Mouse (Mus musculus) hindbrain, embryonic 10.5 days (tissue): ENCODE results near the gene Rapgef2. TPM values are rescaled to one million over a fixed set of nuclear protein-coding genes. Genes with fewer than 3 reads are reported as not detected.

Source experiments
- DNase-seq: peaks from one replicate; pipeline ENCODE4 v3.0.0-alpha.2; 2017; ENCODE audit warnings: low spot score
- H3K27ac ChIP-seq: fragments of 300-500 bp; sonication (generic); 2 replicates; pipeline ENCODE4 v1.5.1; 2016; ENCODE audit warnings: mild to moderate bottlenecking, moderate library complexity
- H3K27me3 ChIP-seq: fragments of 300-500 bp; sonication (generic); 2 replicates; pipeline ENCODE4 v1.6.1; 2016; ENCODE audit warnings: mild to moderate bottlenecking; ENCODE audit not compliant: poor library complexity, insufficient read depth, severe bottlenecking
- H3K36me3 ChIP-seq: fragments of 300-500 bp; sonication (generic); 2 replicates; pipeline ENCODE4 v1.6.1; 2016; ENCODE audit warnings: mild to moderate bottlenecking, moderate library complexity
- H3K4me1 ChIP-seq: fragments of 300-500 bp; sonication (generic); replicated peaks from 2 replicates; pipeline ENCODE4 v1.6.1; 2016; ENCODE audit warnings: mild to moderate bottlenecking
- H3K4me3 ChIP-seq: fragments of 300-500 bp; sonication (generic); 2 replicates; pipeline ENCODE4 v1.5.1; 2016; ENCODE audit warnings: mild to moderate bottlenecking, moderate library complexity
- H3K9me3 ChIP-seq: fragments of 300-500 bp; sonication (generic); 2 replicates; pipeline ENCODE4 v1.6.1; 2016; ENCODE audit warnings: mild to moderate bottlenecking, moderate library complexity
- WGBS: fragments of 180-500 bp; shearing (Covaris S2); methylation state at CpG from one replicate; pipeline ENCODE4 v1.1.7; 2016; 5-methylcytosine and 5-hydroxymethylcytosine counted together
- polyA plus RNA-seq: library from polyadenylated mRNA; unstranded; fragments of >200 nt; fragmentation: Nextera tagmentation; extraction: Ambion mirVana; gene quantifications from 2 replicates; pipeline ENCODE4 v1.2.1, GENCODE M21; 2016

The Rapgef2 gene
- polyA plus RNA-seq, 1 experiment from 2014 or later = 5.2 TPM

DNA sequence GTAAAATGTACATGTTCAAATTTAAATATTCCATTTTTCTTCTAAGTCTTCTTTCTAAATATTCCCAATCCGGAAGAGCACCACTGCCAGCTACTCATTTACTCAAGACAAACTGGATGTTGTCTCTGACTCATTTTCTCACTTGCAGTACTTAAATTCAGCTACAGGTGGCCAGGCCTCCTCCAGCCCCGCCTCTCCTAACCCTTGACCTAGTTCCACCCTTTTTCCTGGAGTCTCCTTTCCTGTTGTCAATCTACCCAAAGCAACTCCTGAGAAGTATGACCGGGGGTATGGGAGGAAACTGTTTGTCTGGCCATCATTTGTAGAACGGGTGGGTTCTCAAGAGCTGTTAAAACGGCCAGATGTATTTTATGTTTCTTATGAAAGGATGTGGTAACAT lies 9.7 kb upstream of the Rapgef2 start:
- no peak overlapping the region for H3K27ac ChIP-seq
- no peaks in the 10 kb centered on the region for H3K27me3 ChIP-seq
- no peak overlapping the region for H3K4me3 ChIP-seq
- no peak for DNase-seq
- no peaks in the 10 kb centered on the region for H3K36me3 ChIP-seq
- H3K9me3 ChIP-seq = no peaks in the 10 kb centered on the region
- no peaks in the 10 kb centered on the region for H3K4me1 ChIP-seq
- 67% methylated on average over 5 of the region's 5 CpGs for WGBS

- Histone ChIP-seq H3K4me1 (no peaks in the 10 kb centered on the region), H3K4me3 (no peak overlapping the region), H3K9me3 (no peaks in the 10 kb centered on the region), H3K27me3 (peaks cover 3% of the 10 kb centered on the region; the same call in 1 of the 2 replicates), H3K27ac (no peak overlapping the region), H3K36me3 (no peaks in the 10 kb centered on the region)
- WGBS = 91% methylated on average over 3 of the region's 3 CpGs
- no peak for DNase-seq
These were observed 8.4 kb upstream of the Rapgef2 start for GRCm38 (mm10) chr3:79294701-79295100.

DNA sequence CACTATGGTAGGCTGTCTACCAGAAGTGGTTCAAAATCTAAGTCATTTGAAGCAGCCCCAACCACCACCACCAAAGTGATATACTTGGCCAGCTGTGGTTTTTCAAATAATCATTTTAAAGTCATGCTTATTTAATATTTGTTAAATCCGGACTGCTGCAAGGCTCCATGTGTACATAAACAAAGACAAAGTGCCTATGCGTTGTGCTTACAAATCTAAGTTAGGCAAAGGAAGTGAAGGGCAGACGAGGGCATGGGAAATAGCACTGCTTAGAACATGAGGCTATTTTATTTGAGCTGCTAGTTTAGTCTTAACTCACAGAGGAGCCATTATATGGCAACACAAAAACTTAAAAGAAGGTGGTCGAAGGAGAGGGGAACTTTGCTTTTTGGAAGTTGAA lies 6.7 kb upstream of the Rapgef2 start:
- Histone ChIP-seq H3K27me3 (peaks cover 14% of the 10 kb centered on the region), H3K27ac (no peak overlapping the region), H3K9me3 (no peaks in the 10 kb centered on the region), H3K4me3 (no peak overlapping the region), H3K4me1 (peaks cover under 1% of the 10 kb centered on the region; the same call in 1 of the 2 replicates), H3K36me3 (no peaks in the 10 kb centered on the region)
- DNase-seq = no peak
- WGBS = 73% methylated on average over 4 of the region's 4 CpGs

- Histone ChIP-seq H3K9me3 (no peaks in the 10 kb centered on the region), H3K4me1 (peaks cover 32% of the 10 kb centered on the region), H3K27ac (no peak overlapping the region), H3K36me3 (no peaks in the 10 kb centered on the region), H3K4me3 (no peak overlapping the region), H3K27me3 (peaks cover 17% of the 10 kb centered on the region)
- no peak for DNase-seq
- 69% methylated on average over 3 of the region's 3 CpGs for WGBS
These were observed 2.7 kb upstream of the Rapgef2 start for GRCm38 (mm10) chr3:79289050-79289449.

DNA sequence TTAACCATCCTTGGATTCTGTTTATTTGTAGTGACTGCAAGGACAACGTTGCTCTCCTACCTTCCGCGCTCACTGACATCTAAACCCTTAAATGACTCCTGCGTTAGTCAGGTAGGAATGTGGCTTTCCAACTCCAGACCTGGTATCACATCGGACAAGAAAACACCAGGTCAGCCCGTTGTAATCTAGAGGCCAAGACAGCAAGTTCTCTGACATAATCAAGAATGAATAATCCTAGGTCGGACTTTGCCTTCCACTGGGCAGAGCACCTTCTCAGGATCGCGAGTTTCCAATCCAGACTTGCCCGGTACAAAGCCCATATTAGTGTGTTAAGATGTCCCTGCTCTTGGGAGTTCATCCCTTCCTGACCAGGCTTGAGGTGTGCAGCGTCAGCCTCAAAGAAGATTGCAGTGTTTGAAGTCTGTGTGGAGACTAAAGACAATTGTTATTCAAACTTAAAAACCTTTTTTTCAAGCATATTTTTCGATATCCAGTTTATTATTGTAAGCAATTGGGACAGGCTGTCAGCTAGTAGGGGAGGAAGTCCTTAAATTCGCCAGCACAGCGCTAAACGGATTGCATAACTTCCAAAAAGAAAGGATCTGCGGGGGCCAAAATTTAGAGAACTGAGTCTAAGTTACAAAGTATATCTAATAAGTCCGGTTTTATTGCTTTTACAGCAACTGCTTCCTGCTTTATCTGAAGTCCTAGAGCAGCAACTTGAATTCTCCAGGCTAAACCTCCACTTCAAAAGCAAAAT lies 1.6 kb upstream of the Rapgef2 start:
- no peaks in the 10 kb centered on the region for H3K36me3 ChIP-seq
- H3K4me1 ChIP-seq = peaks cover 44% of the 10 kb centered on the region
- peak overlapping the region; percentile 96 for H3K4me3 ChIP-seq
- peak overlapping the region; percentile 96 for H3K27ac ChIP-seq
- peaks cover 17% of the 10 kb centered on the region for H3K27me3 ChIP-seq
- WGBS = 15% methylated on average over 17 of the region's 17 CpGs
- H3K9me3 ChIP-seq = no peaks in the 10 kb centered on the region
- DNase-seq = no peak

- under 1% methylated on average over 48 of the region's 60 CpGs for WGBS
- Histone ChIP-seq H3K4me3 (peak overlapping the region; percentile 96), H3K4me1 (peaks cover 51% of the 10 kb centered on the region), H3K9me3 (no peaks in the 10 kb centered on the region), H3K27ac (peak overlapping the region; percentile 96), H3K36me3 (no peaks in the 10 kb centered on the region), H3K27me3 (peaks cover 17% of the 10 kb centered on the region)
- DNase-seq = peak; percentile 92
These were observed 825 bp upstream of the Rapgef2 start for GRCm38 (mm10) chr3:79287108-79287576.

DNA sequence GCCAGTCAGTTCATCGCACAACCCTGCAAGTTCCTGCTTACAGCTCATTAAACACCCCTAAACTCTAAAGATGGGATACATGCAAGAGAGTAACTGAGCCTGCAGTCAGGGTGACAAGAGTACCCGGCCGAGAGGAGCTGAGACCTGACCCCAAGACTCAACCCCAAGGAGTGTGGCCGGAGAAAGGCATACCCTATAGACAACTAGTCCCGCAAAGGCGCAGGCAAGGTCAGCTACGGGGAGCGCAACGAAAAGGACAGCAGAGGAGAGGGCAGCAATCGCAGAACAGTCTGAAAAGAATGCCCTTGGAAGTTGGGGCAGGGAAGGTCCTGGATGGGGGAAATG lies 314 bp downstream of the Rapgef2 start:
- H3K9me3 ChIP-seq = no peaks in the 10 kb centered on the region
- peak overlapping the region; percentile 96 for H3K27ac ChIP-seq
- H3K4me1 ChIP-seq = peaks cover 56% of the 10 kb centered on the region
- H3K36me3 ChIP-seq = no peaks in the 10 kb centered on the region
- peaks cover 17% of the 10 kb centered on the region for H3K27me3 ChIP-seq
- H3K4me3 ChIP-seq = peak overlapping the region; percentile 96
- DNase-seq = peak; percentile 55
- WGBS = 0% methylated on average over 10 of the region's 10 CpGs

GRCm38 (mm10) chr3:79285097-79285675 lies 1.1 kb downstream of the Rapgef2 start:
- Histone ChIP-seq H3K9me3 (no peaks in the 10 kb centered on the region), H3K4me3 (peak overlapping the region; percentile 96), H3K27ac (no peak overlapping the region), H3K4me1 (peaks cover 56% of the 10 kb centered on the region), H3K36me3 (no peaks in the 10 kb centered on the region), H3K27me3 (peaks cover 16% of the 10 kb centered on the region)
- no peak for DNase-seq
- 73% methylated on average over 13 of the region's 13 CpGs for WGBS

DNA sequence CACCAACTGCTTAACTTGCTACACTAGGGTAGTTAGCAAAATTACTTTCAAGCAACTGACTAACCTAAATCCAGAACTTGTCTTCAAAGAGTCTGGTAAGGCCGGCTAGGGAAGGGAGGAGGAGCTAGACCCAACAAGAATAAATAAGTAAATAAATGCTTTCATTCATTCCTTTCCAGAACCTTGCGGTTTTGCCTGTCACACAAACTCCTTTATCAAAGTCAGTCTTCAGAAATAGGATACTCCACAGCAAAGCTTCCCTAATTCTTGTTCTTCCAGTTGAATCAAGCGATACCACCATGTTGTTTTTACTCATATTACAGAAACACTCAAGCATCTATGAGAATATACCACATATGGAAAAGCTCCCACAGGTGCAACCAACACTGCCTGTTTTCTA lies 2.3 kb downstream of the Rapgef2 start:
- Histone ChIP-seq H3K36me3 (no peaks in the 10 kb centered on the region), H3K4me1 (peaks cover 56% of the 10 kb centered on the region), H3K9me3 (no peaks in the 10 kb centered on the region), H3K27ac (no peak overlapping the region), H3K4me3 (no peak overlapping the region; the same call in 1 of the 2 replicates), H3K27me3 (peaks cover 12% of the 10 kb centered on the region)
- no peak for DNase-seq
- 62% methylated on average over 3 of the region's 3 CpGs for WGBS

DNA sequence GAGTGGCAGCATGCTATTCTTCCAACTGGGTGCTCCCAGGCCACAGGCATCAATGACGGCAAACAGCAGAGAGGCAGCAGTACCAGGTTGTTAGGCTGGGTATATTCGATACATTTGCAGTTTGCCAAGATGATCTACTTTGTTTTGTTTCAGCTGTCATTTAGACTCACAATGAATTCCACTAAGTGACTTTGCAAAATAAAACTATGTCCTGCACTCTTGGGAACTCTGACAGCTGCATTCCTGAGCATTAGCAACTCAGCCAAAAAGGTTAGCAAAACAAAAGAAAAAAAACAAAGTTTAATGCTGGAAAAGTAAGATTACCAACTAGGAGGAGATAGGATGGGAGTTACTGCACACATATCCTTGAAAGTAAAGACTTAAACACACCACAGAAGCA lies 3.3 kb downstream of the Rapgef2 start:
- Histone ChIP-seq H3K9me3 (no peaks in the 10 kb centered on the region), H3K4me1 (peaks cover 56% of the 10 kb centered on the region), H3K27ac (no peak overlapping the region), H3K4me3 (no peak overlapping the region), H3K36me3 (no peaks in the 10 kb centered on the region), H3K27me3 (0 out of 2 replicates have a peak, but pooled peaks cover 2% of the 10 kb centered on the region)
- no peak for DNase-seq
- 36% methylated on average over 2 of the region's 2 CpGs for WGBS

GRCm38 (mm10) chr3:79275856-79276645 lies 10.3 kb downstream of the Rapgef2 start:
- H3K9me3 ChIP-seq = no peaks in the 10 kb centered on the region
- no peak for DNase-seq
- 86% methylated on average over 11 of the region's 11 CpGs for WGBS
- H3K36me3 ChIP-seq = no peaks in the 10 kb centered on the region
- H3K4me3 ChIP-seq = no peak overlapping the region
- H3K27ac ChIP-seq = no peak overlapping the region
- H3K27me3 ChIP-seq = no peaks in the 10 kb centered on the region
- peaks cover 30% of the 10 kb centered on the region for H3K4me1 ChIP-seq

GRCm38 (mm10) chr3:79273350-79273749 lies 13.0 kb downstream of the Rapgef2 start:
- DNase-seq = no peak
- 0 out of 2 replicates have a peak overlapping the region, but pooled peaks have one; percentile 35 for H3K27ac ChIP-seq
- no peaks in the 10 kb centered on the region for H3K27me3 ChIP-seq
- 6% methylated on average over 1 of the region's 1 CpGs for WGBS
- H3K36me3 ChIP-seq = no peaks in the 10 kb centered on the region
- H3K4me3 ChIP-seq = no peak overlapping the region
- H3K4me1 ChIP-seq = peaks cover 35% of the 10 kb centered on the region
- no peaks in the 10 kb centered on the region for H3K9me3 ChIP-seq

DNA sequence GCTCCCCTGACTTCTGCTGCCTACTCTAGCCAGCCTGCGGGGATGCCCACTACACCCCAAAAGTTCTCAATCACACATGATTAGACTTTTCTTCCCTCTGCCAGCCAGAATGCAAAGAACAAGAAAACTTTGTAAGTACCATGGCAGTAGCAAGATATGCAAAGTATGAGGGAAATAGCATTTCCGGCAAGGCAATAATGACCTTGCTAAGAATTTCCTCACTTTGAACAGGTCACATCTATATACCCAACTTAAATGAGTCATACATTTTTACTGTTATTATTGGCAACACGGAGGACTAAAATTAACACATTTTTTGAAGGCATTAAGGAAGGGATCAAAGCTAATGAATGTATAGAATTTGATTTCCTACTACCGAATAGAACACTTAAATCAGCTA lies 13.4 kb downstream of the Rapgef2 start:
- no peaks in the 10 kb centered on the region for H3K9me3 ChIP-seq
- WGBS = 82% methylated on average over 4 of the region's 4 CpGs
- H3K4me3 ChIP-seq = no peak overlapping the region
- no peaks in the 10 kb centered on the region for H3K27me3 ChIP-seq
- H3K4me1 ChIP-seq = peaks cover 35% of the 10 kb centered on the region
- no peaks in the 10 kb centered on the region for H3K36me3 ChIP-seq
- DNase-seq = no peak
- H3K27ac ChIP-seq = no peak overlapping the region
